Comparison of ENCODE assay signal across 8 mouse cellular contexts in the genomic region with DNA sequence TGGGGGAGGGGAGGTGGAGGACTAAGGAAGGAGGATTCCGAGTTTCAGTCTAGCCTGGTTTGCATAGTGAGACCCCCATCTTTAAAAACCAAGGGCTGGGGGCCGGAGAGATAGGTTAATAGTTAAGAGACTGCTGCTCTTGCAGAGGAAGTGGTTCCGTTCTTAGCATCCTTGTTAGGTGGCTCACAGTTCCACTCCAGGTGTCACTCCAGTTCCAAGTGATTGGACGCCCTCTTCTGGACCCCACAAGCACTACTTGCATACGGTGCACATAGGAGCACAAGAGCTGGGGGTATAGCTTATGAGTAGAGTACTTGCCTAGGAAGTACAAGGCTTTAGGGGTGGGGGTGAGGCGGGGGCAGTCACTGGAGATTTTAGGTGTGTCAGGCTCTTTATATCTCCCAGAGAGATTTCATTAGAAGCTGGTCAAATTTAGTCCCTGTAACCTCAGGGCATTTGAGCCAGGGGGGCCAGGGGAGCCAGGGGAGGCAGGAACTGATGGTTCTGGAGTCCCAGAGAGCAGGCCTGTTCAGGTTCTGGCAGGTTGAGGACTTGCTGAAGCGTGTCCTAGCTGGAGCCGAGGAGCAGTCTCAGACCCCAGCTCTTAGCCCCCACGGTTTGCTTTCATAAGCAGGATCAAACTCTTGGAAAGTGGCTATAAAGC. TPM values are rescaled to one million over a fixed set of nuclear protein-coding genes. Genes with fewer than 3 reads are reported as not detected.
DNase-seq lines count a peak whose midpoint lies in the region; ATAC-seq and TF ChIP-seq lines count a peak whose summit lies in the region.

No protein-coding gene starts in this region.

- no peak for TF ChIP-seq EP300 in heart, adult 2 months (IDR thresholded peaks at IDR 0.05; ENCODE audit: insufficient read depth, low read depth, low read length)

- H3K4me2 ChIP-seq in lung, embryonic 14.5 days: peak overlapping the region; percentile 90
- peak overlapping the region; percentile 95; the same call in 1 of the 2 replicates for H3K4me2 ChIP-seq in neural tube, embryonic 14.5 days (ENCODE audit: low read depth, low read length)

- H3K4me3 ChIP-seq in heart, adult 2 months: no peak overlapping the region
- peak overlapping the region; percentile 92 for H3K4me3 ChIP-seq in lung, embryonic 14.5 days (ENCODE audit: low read depth, low read length)
- peak overlapping the region; percentile 94; the same call in 1 of the 2 replicates for H3K4me3 ChIP-seq in neural tube, embryonic 14.5 days (ENCODE audit: low read depth, low read length)

- no peaks in the 10 kb centered on the region for H3K9me3 ChIP-seq in lung, embryonic 14.5 days (ENCODE audit: low read depth, low read length)
- H3K9me3 ChIP-seq in neural tube, embryonic 14.5 days (ENCODE audit: control insufficient read depth, low read length): no peaks in the 10 kb centered on the region

- TF ChIP-seq CTCF in heart, adult 2 months (IDR thresholded peaks at IDR 0.05): peak; percentile 41
- TF ChIP-seq CTCF in lung, embryonic 14.5 days (IDR thresholded peaks at IDR 0.05; ENCODE audit: low read depth): peak; percentile 66

- no peak for ATAC-seq in lung, embryonic 14.5 days (ENCODE audit: insufficient read depth)
- ATAC-seq in neural tube, embryonic 14.5 days (ENCODE audit: low read depth): no peak

- H3K4me1 ChIP-seq in heart, adult 2 months (ENCODE audit: control insufficient read depth, insufficient read depth, low read length): peaks cover 2% of the 10 kb centered on the region
- peaks cover 12% of the 10 kb centered on the region; the same call in 1 of the 2 replicates for H3K4me1 ChIP-seq in lung, embryonic 14.5 days (ENCODE audit: insufficient read depth)
- peaks cover 14% of the 10 kb centered on the region; the same call in 1 of the 2 replicates for H3K4me1 ChIP-seq in neural tube, embryonic 14.5 days (ENCODE audit: control insufficient read depth, insufficient read depth, low read length)

- no peaks in the 10 kb centered on the region for H3K27me3 ChIP-seq in heart, adult 2 months (ENCODE audit: control insufficient read depth, insufficient read depth, low read length)
- H3K27me3 ChIP-seq in lung, embryonic 14.5 days (ENCODE audit: insufficient read depth, low read length): no peaks in the 10 kb centered on the region
- H3K27me3 ChIP-seq in neural tube, embryonic 14.5 days (ENCODE audit: control insufficient read depth, insufficient read depth, low read length): no peaks in the 10 kb centered on the region

- peak overlapping the region; percentile 77 for H3K27ac ChIP-seq in heart, adult 2 months
- H3K27ac ChIP-seq in lung, embryonic 14.5 days (ENCODE audit: low read depth): peak overlapping the region; percentile 52; the same call in 1 of the 2 replicates
- H3K27ac ChIP-seq in neural tube, embryonic 14.5 days (ENCODE audit: low read depth, low read length): no peak overlapping the region

- H3K9ac ChIP-seq in heart, adult 2 months (ENCODE audit: low read depth, low read length): no peak overlapping the region
- peak overlapping the region; percentile 32; the same call in 1 of the 2 replicates for H3K9ac ChIP-seq in lung, embryonic 14.5 days
- no peak overlapping the region for H3K9ac ChIP-seq in neural tube, embryonic 14.5 days (replicated peaks; ENCODE audit: low read depth, low read length)

- TF ChIP-seq POLR2A in heart, adult 2 months (IDR thresholded peaks at IDR 0.05; ENCODE audit: insufficient read depth, low read depth, low read length): no peak

- peak; percentile 38 for DNase-seq in urinary bladder, adult 2 months (ENCODE audit: low spot score)
- DNase-seq in urinary bladder, postnatal 10 days (ENCODE audit: low spot score): no peak
- DNase-seq in cerebellum, adult 9-10 months: peak; percentile 29
- DNase-seq in heart, adult 2 months: peak; percentile 35 to 39
- DNase-seq in kidney, adult 9 months: peak; percentile 62
- DNase-seq in lung, embryonic 14.5 days: peak; percentile 78
- DNase-seq in ovary, postnatal 10 days (ENCODE audit: low spot score): no peak

- H3K79me2 ChIP-seq in heart, adult 2 months (replicated peaks; ENCODE audit: control insufficient read depth, insufficient read depth, low read length): 0 out of 2 replicates have a peak, but pooled peaks cover 1% of the 10 kb centered on the region

- peaks cover 6% of the 10 kb centered on the region for H3K36me3 ChIP-seq in heart, adult 2 months (ENCODE audit: control insufficient read depth, insufficient read depth, low read length)
- H3K36me3 ChIP-seq in lung, embryonic 14.5 days (ENCODE audit: insufficient read depth): no peaks in the 10 kb centered on the region
- H3K36me3 ChIP-seq in neural tube, embryonic 14.5 days (ENCODE audit: control insufficient read depth, insufficient read depth, low read length): no peaks in the 10 kb centered on the region

- intact Hi-C loops in heart, adult 2 months (cut with DNase I): loop anchor here (5.0 kb wide), 3 partner anchors 41 to 121 kb away; partner anchors contain the start of genes Alg2 and Sec61b

- 42% methylated on average over 9 of the region's 9 CpGs for WGBS in heart, adult 2 months
- WGBS in lung, embryonic 14.5 days: 18% methylated on average over 9 of the region's 9 CpGs
- 19% methylated on average over 9 of the region's 9 CpGs for WGBS in neural tube, embryonic 14.5 days

RNA-seq across cellular contexts. Expression of gene Tgfbr1, which starts 1.5 kb away (rescaled TPM):
- 29.0 TPM in 2 replicates for polyA plus RNA-seq in urinary bladder, adult 2 months (2012; rRNA removed)
- 10 to 100 TPM; 13.8 to 14.2 TPM for total RNA-seq in heart, adult 2 months (2021)
- 5.1 and 10.7 TPM in 2 replicates for polyA plus RNA-seq in heart, adult 2 months (2012; rRNA removed)
- polyA plus RNA-seq in lung, embryonic 14.5 days (2014; fragmentation: Nextera tagmentation; extraction: Ambion mirVana): 36.6 and 38.4 TPM in 2 replicates
- 31.7 and 44.4 TPM in 2 replicates for polyA plus RNA-seq in neural tube, embryonic 14.5 days (2014; fragmentation: Nextera tagmentation; extraction: Ambion mirVana)

Comparison
In these comparisons a context has a peak if more than half of its experiments do, and no peak if none do; other contexts are left out.
1. DNase-seq: peak in urinary bladder, adult 2 months (single experiment), cerebellum, adult 9-10 months (single experiment), heart, adult 2 months (2 of 2), kidney, adult 9 months (single experiment) and lung, embryonic 14.5 days (single experiment); none in urinary bladder, postnatal 10 days (single experiment) and ovary, postnatal 10 days (single experiment).